Mouse (Mus musculus): ENCODE results near the gene Hal. TPM values are rescaled to one million over a fixed set of nuclear protein-coding genes. Genes with fewer than 3 reads are reported as not detected.

The Hal gene
- polyA plus RNA-seq, 1 experiment = not detected

- H3K4me1 ChIP-seq (ENCODE audit: control insufficient read depth, insufficient read depth, low read length) = no peaks in the 10 kb centered on the region; the same call in 1 of the 2 replicates
- H3K27ac ChIP-seq (ENCODE audit: insufficient read depth, low read depth, low read length) = no peak overlapping the region
- WGBS = 91% methylated on average over 11 of the region's 11 CpGs
- no peak overlapping the region for H3K4me3 ChIP-seq (ENCODE audit: insufficient read depth, low read depth, low read length)
- no peak for TF ChIP-seq CTCF (IDR thresholded peaks at IDR 0.05; ENCODE audit: insufficient read depth, low read depth, low read length)
- no peak for TF ChIP-seq POLR2A (IDR thresholded peaks at IDR 0.05; ENCODE audit: insufficient read depth, low read depth, low read length)
Measured at GRCm38 (mm10) chr10:93567841-93568566, 79.4 kb downstream of the Hal start.

GRCm38 (mm10) chr10:93568671-93569070 is 80.1 kb downstream of the Hal start:
- 91% methylated on average over 6 of the region's 6 CpGs for WGBS
- Histone ChIP-seq H3K27ac (ENCODE audit: insufficient read depth, low read depth, low read length) (no peak overlapping the region), H3K4me1 (ENCODE audit: control insufficient read depth, insufficient read depth, low read length) (no peaks in the 10 kb centered on the region; the same call in 1 of the 2 replicates), H3K4me3 (ENCODE audit: insufficient read depth, low read depth, low read length) (no peak overlapping the region)
- TF ChIP-seq POLR2A (IDR thresholded peaks at IDR 0.05; ENCODE audit: insufficient read depth, low read depth, low read length) (no peak), CTCF (IDR thresholded peaks at IDR 0.05; ENCODE audit: insufficient read depth, low read depth, low read length) (no peak)

Other genes starting within 250 kb of the Hal start
- not detected in 2 replicates for gene Elk3, start 177.6 kb upstream of the Hal start, polyA plus RNA-seq (2012; ENCODE audit: insufficient read depth, insufficient read length, low replicate concordance, missing spikeins)
- not detected in 2 replicates for gene Lta4h, start 35.4 kb upstream of the Hal start, polyA plus RNA-seq (2012; ENCODE audit: insufficient read depth, insufficient read length, low replicate concordance, missing spikeins)
- not detected in 2 replicates for gene Amdhd1, start 51.3 kb downstream of the Hal start, polyA plus RNA-seq (2012; ENCODE audit: insufficient read depth, insufficient read length, low replicate concordance, missing spikeins)
- not detected in 2 replicates for gene Ccdc38, start 51.9 kb downstream of the Hal start, polyA plus RNA-seq (2012; ENCODE audit: insufficient read depth, insufficient read length, low replicate concordance, missing spikeins)
- not detected in 2 replicates for gene Snrpf, start 100.9 kb downstream of the Hal start, polyA plus RNA-seq (2012; ENCODE audit: insufficient read depth, insufficient read length, low replicate concordance, missing spikeins)
- gene Ntn4, start 151.9 kb downstream of the Hal start, polyA plus RNA-seq (2012; ENCODE audit: insufficient read depth, insufficient read length, low replicate concordance, missing spikeins) = not detected in 2 replicates

All from olfactory bulb, adult 2 months (tissue).